Mouse (Mus musculus) left cerebral cortex, postnatal 10 days (tissue): ENCODE data around the gene Celf2. TPM values are rescaled to one million over a fixed set of nuclear protein-coding genes. Genes with fewer than 3 reads are reported as not detected.

ENCODE experiments used
- DNase-seq, 2 experiments: peaks; one replicate each; pipeline ENCODE4 v3.0.0; 2021 to 2022; ENCODE audit warnings: low spot score in 2 of 2, mixed read lengths in 1 of 2; ENCODE audit errors: extremely low spot score in 1 of 2
- intact Hi-C: fragments of 180-260 bp; cut with DNase I; formaldehyde crosslinking; loops from one replicate; pipeline ENCODE4 v1.15.1; 2025
- total RNA-seq, 2 experiments: library from RNA; stranded (reverse); gene quantifications; 2 replicates each; pipeline ENCODE4 v1.2.3; 2021

Gene Celf2
- total RNA-seq, 2 experiments from 2014 or later = 575 to 591 TPM

GRCm38 (mm10) chr2:6490076-6490475 is 1019.3 kb downstream of the Celf2 start:
- intact Hi-C loops = no loop called here
- no peak for DNase-seq
